Mouse (Mus musculus) spleen, postnatal 4 days (tissue): ENCODE measurements around the gene Zfp239.

ENCODE experiments used
- DNase-seq, 2 experiments: peaks; one replicate each; pipeline ENCODE4 v3.0.0; 2022; ENCODE audit warnings: low spot score in 2 of 2

The Zfp239 gene

GRCm38 (mm10) chr6:117907301-117907978, 45.5 kb downstream of the Zfp239 start:
- peak; percentile 88 to 94 for DNase-seq

- no peak for DNase-seq
These were observed 46.1 kb downstream of the Zfp239 start for GRCm38 (mm10) chr6:117907979-117908355.

- DNase-seq: no peak
These were observed 46.6 kb downstream of the Zfp239 start for GRCm38 (mm10) chr6:117908424-117908900.

GRCm38 (mm10) chr6:117910120-117910661, 48.3 kb downstream of the Zfp239 start:
- DNase-seq: no peak

- no peak for DNase-seq
These were observed 52.6 kb downstream of the Zfp239 start for GRCm38 (mm10) chr6:117914541-117914940.

- DNase-seq: no peak
These were observed 54.4 kb downstream of the Zfp239 start for GRCm38 (mm10) chr6:117916205-117916736.

GRCm38 (mm10) chr6:117916737-117917426, 55.0 kb downstream of the Zfp239 start:
- DNase-seq: peak; percentile 88 to 92

- peak; percentile 65 to 83 for DNase-seq
These were observed 55.7 kb downstream of the Zfp239 start for GRCm38 (mm10) chr6:117917576-117917975.

GRCm38 (mm10) chr6:117918043-117918442, 56.1 kb downstream of the Zfp239 start:
- no peak for DNase-seq

GRCm38 (mm10) chr6:117920659-117921640, 59.0 kb downstream of the Zfp239 start:
- peak in 1 of 2 experiments; percentile 51 for DNase-seq

GRCm38 (mm10) chr6:117922041-117922440, 60.1 kb downstream of the Zfp239 start:
- DNase-seq: no peak
